Mouse (Mus musculus) heart, embryonic 10.5 days (tissue): ENCODE data around the gene Setd4. TPM values are rescaled to one million over a fixed set of nuclear protein-coding genes. Genes with fewer than 3 reads are reported as not detected.

Experiments used
- DNase-seq: peaks from one replicate; pipeline ENCODE4 v3.0.0-alpha.2; 2017; ENCODE audit warnings: low spot score
- H3K27ac ChIP-seq: fragments of 300-500 bp; sonication (generic); 2 replicates; pipeline ENCODE4 v1.5.1; 2016; ENCODE audit warnings: mild to moderate bottlenecking
- H3K27me3 ChIP-seq: fragments of 300-500 bp; sonication (generic); 2 replicates; pipeline ENCODE4 v1.6.1; 2016; ENCODE audit warnings: mild to moderate bottlenecking; ENCODE audit not compliant: poor library complexity, insufficient read depth, severe bottlenecking
- H3K36me3 ChIP-seq: fragments of 300-500 bp; sonication (generic); 2 replicates; pipeline ENCODE4 v1.6.1; 2016; ENCODE audit warnings: mild to moderate bottlenecking, moderate library complexity
- H3K4me1 ChIP-seq: fragments of 300-500 bp; sonication (generic); 2 replicates; pipeline ENCODE4 v1.6.1; 2016; ENCODE audit warnings: mild to moderate bottlenecking
- H3K4me3 ChIP-seq: fragments of 300-500 bp; sonication (generic); 2 replicates; pipeline ENCODE4 v1.5.1; 2016; ENCODE audit warnings: mild to moderate bottlenecking, moderate library complexity
- H3K9me3 ChIP-seq: fragments of 300-500 bp; sonication (generic); 2 replicates; pipeline ENCODE4 v1.6.1; 2016; ENCODE audit warnings: mild to moderate bottlenecking, moderate library complexity
- WGBS: fragments of 180-500 bp; shearing (Covaris S2); methylation state at CpG from one replicate; pipeline ENCODE4 v1.1.7; 2016; 5-methylcytosine and 5-hydroxymethylcytosine counted together
- polyA plus RNA-seq: library from polyadenylated mRNA; unstranded; fragments of >200 nt; fragmentation: Nextera tagmentation; extraction: Ambion mirVana; gene quantifications from 2 replicates; pipeline ENCODE4 v1.2.1, GENCODE M21; 2016

Gene Setd4
- polyA plus RNA-seq, 1 experiment from 2014 or later: 12.1 TPM

GRCm38 (mm10) chr16:93606146-93606545 is 2.3 kb upstream of the Setd4 start:
- Histone ChIP-seq H3K27me3 (no peaks in the 10 kb centered on the region), H3K27ac (no peak overlapping the region), H3K4me3 (no peak overlapping the region), H3K9me3 (no peaks in the 10 kb centered on the region), H3K36me3 (peaks cover 9% of the 10 kb centered on the region; the same call in 1 of the 2 replicates), H3K4me1 (peaks cover 12% of the 10 kb centered on the region)
- 88% methylated on average over 7 of the region's 7 CpGs for WGBS
- DNase-seq: no peak

GRCm38 (mm10) chr16:93605553-93605952 is 1.7 kb upstream of the Setd4 start, which contains the start of gene Cbr1:
Gene Cbr1, plus strand, starts transcription at chr16:93605853.
- peak within 1 kb of the TSS; percentile 70 for H3K4me3 ChIP-seq
- H3K27me3 ChIP-seq: no peaks in the 10 kb centered on the region
- H3K27ac ChIP-seq: peak within 1 kb of the TSS; percentile 95; the same call in 1 of the 2 replicates
- peaks cover 12% of the 10 kb centered on the region for H3K4me1 ChIP-seq
- no peak for DNase-seq
- WGBS: 74% methylated on average over 4 of the region's 4 CpGs
- no peaks in the 10 kb centered on the region for H3K9me3 ChIP-seq
- H3K36me3 ChIP-seq: peaks cover 7% of the 10 kb centered on the region; the same call in 1 of the 2 replicates

GRCm38 (mm10) chr16:93604481-93604969 is 662 bp upstream of the Setd4 start:
- 5% methylated on average over 16 of the region's 16 CpGs for WGBS
- peak overlapping the region; percentile 70 for H3K4me3 ChIP-seq
- peaks cover 12% of the 10 kb centered on the region for H3K4me1 ChIP-seq
- no peak for DNase-seq
- no peaks in the 10 kb centered on the region for H3K9me3 ChIP-seq
- H3K27ac ChIP-seq: peak overlapping the region; percentile 95
- H3K27me3 ChIP-seq: no peaks in the 10 kb centered on the region
- H3K36me3 ChIP-seq: peaks cover 2% of the 10 kb centered on the region; the same call in 1 of the 2 replicates

- no peaks in the 10 kb centered on the region for H3K27me3 ChIP-seq
- WGBS: 85% methylated on average over 6 of the region's 6 CpGs
- H3K36me3 ChIP-seq: peaks cover 29% of the 10 kb centered on the region
- peaks cover 1% of the 10 kb centered on the region; the same call in 1 of the 2 replicates for H3K4me1 ChIP-seq
- H3K27ac ChIP-seq: no peak overlapping the region
- no peaks in the 10 kb centered on the region for H3K9me3 ChIP-seq
- no peak overlapping the region for H3K4me3 ChIP-seq
- DNase-seq: no peak
These were observed 4.4 kb downstream of the Setd4 start for GRCm38 (mm10) chr16:93599461-93599860.

- 89% methylated on average over 9 of the region's 9 CpGs for WGBS
- H3K4me1 ChIP-seq: no peaks in the 10 kb centered on the region
- no peak overlapping the region for H3K27ac ChIP-seq
- no peaks in the 10 kb centered on the region for H3K9me3 ChIP-seq
- H3K27me3 ChIP-seq: no peaks in the 10 kb centered on the region
- H3K36me3 ChIP-seq: peaks cover 43% of the 10 kb centered on the region
- DNase-seq: no peak
- H3K4me3 ChIP-seq: no peak overlapping the region
These were observed 6.3 kb downstream of the Setd4 start for GRCm38 (mm10) chr16:93597551-93597950.

GRCm38 (mm10) chr16:93596807-93597206 is 7.1 kb downstream of the Setd4 start:
- H3K36me3 ChIP-seq: peaks cover 44% of the 10 kb centered on the region

GRCm38 (mm10) chr16:93595766-93596165 is 8.1 kb downstream of the Setd4 start:
- Histone ChIP-seq H3K4me3 (no peak overlapping the region), H3K36me3 (peaks cover 48% of the 10 kb centered on the region), H3K27ac (no peak overlapping the region), H3K4me1 (no peaks in the 10 kb centered on the region), H3K9me3 (no peaks in the 10 kb centered on the region), H3K27me3 (no peaks in the 10 kb centered on the region)
- WGBS: 81% methylated on average over 5 of the region's 5 CpGs
- no peak for DNase-seq

More at GRCm38 (mm10) chr16:93596807-93597206, 7.1 kb downstream of the Setd4 start:
- no peaks in the 10 kb centered on the region for H3K4me1 ChIP-seq
- H3K27ac ChIP-seq: no peak overlapping the region
- no peak for DNase-seq
- H3K9me3 ChIP-seq: no peaks in the 10 kb centered on the region
- H3K27me3 ChIP-seq: no peaks in the 10 kb centered on the region
- WGBS: 89% methylated on average over 7 of the region's 7 CpGs
- no peak overlapping the region for H3K4me3 ChIP-seq

- no peak overlapping the region for H3K4me3 ChIP-seq
- no peaks in the 10 kb centered on the region for H3K9me3 ChIP-seq
- H3K4me1 ChIP-seq: 0 out of 2 replicates have a peak, but pooled peaks cover 2% of the 10 kb centered on the region
- no peak for DNase-seq
- peaks cover 61% of the 10 kb centered on the region for H3K36me3 ChIP-seq
- no peaks in the 10 kb centered on the region for H3K27me3 ChIP-seq
- H3K27ac ChIP-seq: no peak overlapping the region
- 89% methylated on average over 10 of the region's 10 CpGs for WGBS
These were observed 9.4 kb downstream of the Setd4 start for GRCm38 (mm10) chr16:93594448-93594847.

- Histone ChIP-seq H3K27me3 (no peaks in the 10 kb centered on the region), H3K9me3 (no peaks in the 10 kb centered on the region), H3K27ac (no peak overlapping the region), H3K36me3 (peaks cover 62% of the 10 kb centered on the region), H3K4me3 (no peak overlapping the region), H3K4me1 (0 out of 2 replicates have a peak, but pooled peaks cover 4% of the 10 kb centered on the region)
- 91% methylated on average over 8 of the region's 8 CpGs for WGBS
- DNase-seq: no peak
These were observed 10.5 kb downstream of the Setd4 start for GRCm38 (mm10) chr16:93593406-93593805.

GRCm38 (mm10) chr16:93592711-93593110 is 11.2 kb downstream of the Setd4 start:
- 89% methylated on average over 3 of the region's 3 CpGs for WGBS
- peaks cover 11% of the 10 kb centered on the region for H3K4me1 ChIP-seq

GRCm38 (mm10) chr16:93591450-93592430 is 12.1 kb downstream of the Setd4 start:
- DNase-seq: no peak
- Histone ChIP-seq H3K27me3 (no peaks in the 10 kb centered on the region), H3K4me1 (peaks cover 16% of the 10 kb centered on the region), H3K27ac (no peak overlapping the region), H3K9me3 (no peaks in the 10 kb centered on the region), H3K36me3 (peaks cover 46% of the 10 kb centered on the region), H3K4me3 (no peak overlapping the region)
- WGBS: 92% methylated on average over 20 of the region's 20 CpGs

More at GRCm38 (mm10) chr16:93592711-93593110, 11.2 kb downstream of the Setd4 start:
- H3K36me3 ChIP-seq: peaks cover 55% of the 10 kb centered on the region
- no peaks in the 10 kb centered on the region for H3K9me3 ChIP-seq
- H3K27me3 ChIP-seq: no peaks in the 10 kb centered on the region
- no peak overlapping the region for H3K4me3 ChIP-seq
- DNase-seq: no peak
- no peak overlapping the region for H3K27ac ChIP-seq

- Histone ChIP-seq H3K36me3 (peaks cover 42% of the 10 kb centered on the region), H3K27me3 (no peaks in the 10 kb centered on the region), H3K27ac (no peak overlapping the region), H3K4me1 (peaks cover 16% of the 10 kb centered on the region), H3K4me3 (no peak overlapping the region), H3K9me3 (no peaks in the 10 kb centered on the region)
- WGBS: 93% methylated on average over 15 of the region's 15 CpGs
- DNase-seq: no peak
These were observed 12.9 kb downstream of the Setd4 start for GRCm38 (mm10) chr16:93590915-93591314.

- H3K4me3 ChIP-seq: no peak overlapping the region
- no peaks in the 10 kb centered on the region for H3K27me3 ChIP-seq
These were observed 15.6 kb downstream of the Setd4 start for GRCm38 (mm10) chr16:93588281-93588680.

More at GRCm38 (mm10) chr16:93588281-93588680, 15.6 kb downstream of the Setd4 start:
- Histone ChIP-seq H3K9me3 (no peaks in the 10 kb centered on the region), H3K27ac (no peak overlapping the region), H3K4me1 (peaks cover 16% of the 10 kb centered on the region), H3K36me3 (peaks cover 40% of the 10 kb centered on the region)
- 59% methylated on average over 4 of the region's 4 CpGs for WGBS
- no peak for DNase-seq
